Mouse (Mus musculus) liver, embryonic 13.5 days (tissue): ENCODE measurements at regions not wholly inside any gene's neighbourhood (a gene's known extent, or its start where the extent isn't known, plus 50 kb on each side); places are given as distances from the start of the nearest gene placed in this dataset.

Experiments
- ATAC-seq: fragments of 200-750 bp; cut with Nextera tagmentation; 2 replicates; pipeline ENCODE4 v1.8.0; 2017; ENCODE audit warnings: low read depth, mild to moderate bottlenecking, moderate number of reproducible peaks, moderate library complexity
- DNase-seq: peaks from one replicate; pipeline ENCODE4 v3.0.0; 2022
- H3K27ac ChIP-seq: fragments of 300-500 bp; sonication (generic); 2 replicates; pipeline ENCODE4 v1.5.1; 2015; ENCODE audit warnings: moderate library complexity, mild to moderate bottlenecking, inconsistent platforms
- H3K27me3 ChIP-seq: fragments of 300-500 bp; sonication (generic); 2 replicates; pipeline ENCODE4 v1.6.1; 2015; ENCODE audit warnings: mild to moderate bottlenecking, inconsistent platforms
- H3K36me3 ChIP-seq: fragments of 300-500 bp; sonication (generic); 2 replicates; pipeline ENCODE4 v1.6.1; 2015; ENCODE audit warnings: mild to moderate bottlenecking, inconsistent platforms
- H3K4me1 ChIP-seq: fragments of 300-500 bp; sonication (generic); replicated peaks from 2 replicates; pipeline ENCODE4 v1.6.1; 2015; ENCODE audit warnings: inconsistent platforms
- H3K4me2 ChIP-seq: fragments of 300-500 bp; sonication (generic); 2 replicates; pipeline ENCODE4 v1.6.1; 2015; ENCODE audit warnings: inconsistent platforms, mild to moderate bottlenecking, moderate library complexity
- H3K4me3 ChIP-seq: fragments of 300-500 bp; sonication (generic); replicated peaks from 2 replicates; pipeline ENCODE4 v1.5.1; 2015; ENCODE audit warnings: mild to moderate bottlenecking, inconsistent platforms
- H3K9ac ChIP-seq: fragments of 300-500 bp; sonication (generic); 2 replicates; pipeline ENCODE4 v1.6.1; 2015; ENCODE audit warnings: mild to moderate bottlenecking, inconsistent platforms
- H3K9me3 ChIP-seq: fragments of 300-500 bp; sonication (generic); replicated peaks from 2 replicates; pipeline ENCODE4 v1.6.1; 2016; ENCODE audit warnings: inconsistent platforms
- WGBS: fragments of 180-500 bp; shearing (Covaris S2); methylation state at CpG from one replicate; pipeline ENCODE4 v1.1.7; 2015; ENCODE audit not compliant: insufficient replicate concordance; 5-methylcytosine and 5-hydroxymethylcytosine counted together

DNA sequence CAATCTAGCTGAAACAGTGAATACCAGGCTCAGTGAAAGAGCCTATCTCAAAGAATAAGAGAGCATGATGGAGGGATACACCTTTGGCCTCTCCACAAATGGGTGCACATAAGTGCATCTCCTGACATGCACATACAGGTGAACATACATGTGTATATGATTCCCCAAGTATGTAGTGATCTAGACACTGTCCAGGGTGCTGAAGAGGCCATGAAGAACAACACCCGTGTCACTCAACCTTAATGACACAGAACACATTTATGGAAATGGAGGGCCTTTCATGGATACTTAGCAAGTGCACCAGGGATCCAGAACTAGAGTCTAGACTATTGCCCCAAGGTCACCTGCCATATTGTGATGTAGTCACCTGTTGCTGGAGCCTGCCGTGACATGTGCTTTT lies 56.9 kb downstream of the Spata19 start:
- Histone ChIP-seq H3K9me3 (no peaks in the 10 kb centered on the region), H3K4me3 (no peak overlapping the region), H3K36me3 (no peaks in the 10 kb centered on the region), H3K4me2 (no peak overlapping the region), H3K27ac (no peak overlapping the region), H3K4me1 (no peaks in the 10 kb centered on the region), H3K9ac (no peak overlapping the region), H3K27me3 (no peaks in the 10 kb centered on the region)
- ATAC-seq = no peak
- 68% methylated on average over 2 of the region's 2 CpGs for WGBS
- no peak for DNase-seq

DNA sequence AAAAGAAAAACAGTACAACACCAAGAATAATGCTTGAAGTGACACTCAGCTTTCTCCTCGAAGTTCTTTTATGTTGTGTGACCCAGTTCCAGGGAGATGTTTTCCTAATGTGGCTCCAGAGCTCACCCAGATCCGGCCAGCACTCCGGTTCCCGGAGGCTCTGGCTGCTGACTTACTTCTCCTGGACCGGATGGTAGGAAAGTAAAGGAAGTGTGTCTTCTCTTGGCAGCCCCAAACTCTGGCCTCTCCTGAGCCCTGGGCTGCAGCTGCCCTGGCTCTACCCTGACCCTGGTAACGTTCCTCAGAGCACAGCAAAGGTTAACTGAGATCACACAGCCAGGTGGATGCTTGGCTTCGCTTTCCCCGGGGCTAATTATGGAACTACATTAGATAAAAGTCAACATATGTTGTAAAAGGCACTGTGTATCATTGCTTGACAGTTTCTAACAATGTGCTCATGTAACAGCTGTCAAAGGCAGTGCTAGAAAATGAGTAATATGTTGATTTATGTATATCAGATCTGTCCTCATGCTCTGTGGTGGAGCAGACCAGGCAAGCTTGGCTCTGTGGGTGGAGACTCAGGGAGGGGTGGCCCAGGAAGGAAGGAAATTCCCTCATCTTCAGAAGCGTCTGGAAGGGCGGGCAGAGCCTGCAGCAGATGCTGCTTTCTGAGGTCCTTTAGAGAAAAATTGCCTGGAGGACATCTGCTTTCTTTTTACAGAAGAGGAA lies 57.5 kb downstream of the Spata19 start:
- ATAC-seq = no peak
- no peaks in the 10 kb centered on the region for H3K36me3 ChIP-seq
- no peak for DNase-seq
- H3K4me1 ChIP-seq = no peaks in the 10 kb centered on the region
- no peak overlapping the region for H3K4me3 ChIP-seq
- WGBS = 52% methylated on average over 10 of the region's 10 CpGs
- H3K27me3 ChIP-seq = no peaks in the 10 kb centered on the region
- H3K9me3 ChIP-seq = no peaks in the 10 kb centered on the region
- no peak overlapping the region for H3K4me2 ChIP-seq
- H3K9ac ChIP-seq = no peak overlapping the region
- H3K27ac ChIP-seq = no peak overlapping the region

DNA sequence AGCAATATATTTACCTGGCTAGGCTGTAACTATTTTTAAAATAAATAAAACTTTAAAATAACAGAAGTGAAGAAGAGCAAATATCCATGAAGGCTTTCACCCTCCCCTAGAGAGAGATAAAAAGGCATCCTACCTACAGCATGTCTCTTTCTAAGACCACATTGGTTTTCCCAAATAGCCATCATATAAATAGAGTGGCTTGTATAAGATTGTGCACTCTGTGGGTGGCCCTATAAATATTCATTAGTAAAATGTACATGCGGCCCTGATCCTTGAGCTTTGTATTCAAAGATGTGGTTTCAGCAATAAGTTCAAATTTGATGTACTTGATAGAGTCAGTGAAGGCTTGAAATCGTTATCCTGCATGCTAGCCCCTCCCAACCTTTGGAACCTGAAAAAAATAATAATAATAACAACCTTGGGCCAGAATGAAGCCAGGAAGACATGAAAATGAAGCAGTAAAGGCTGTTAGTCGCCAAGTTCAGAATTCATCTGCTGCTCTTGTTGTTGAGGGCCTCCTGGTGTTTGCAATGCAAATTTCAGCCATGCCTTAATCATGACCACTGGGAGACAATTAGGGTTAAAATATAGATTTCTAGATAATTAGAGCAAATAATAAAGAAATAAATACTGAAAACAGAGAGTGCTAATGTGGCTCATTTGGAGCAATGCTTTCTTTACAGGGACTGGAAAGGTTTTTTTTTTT lies 61.9 kb downstream of the Spata19 start:
- no peak overlapping the region for H3K9ac ChIP-seq
- no peak overlapping the region for H3K4me3 ChIP-seq
- no peak for DNase-seq
- H3K4me2 ChIP-seq = no peak overlapping the region
- H3K4me1 ChIP-seq = no peaks in the 10 kb centered on the region
- ATAC-seq = no peak
- H3K9me3 ChIP-seq = no peaks in the 10 kb centered on the region
- H3K36me3 ChIP-seq = no peaks in the 10 kb centered on the region
- H3K27ac ChIP-seq = no peak overlapping the region
- WGBS = 48% methylated on average over 3 of the region's 3 CpGs
- no peaks in the 10 kb centered on the region for H3K27me3 ChIP-seq

DNA sequence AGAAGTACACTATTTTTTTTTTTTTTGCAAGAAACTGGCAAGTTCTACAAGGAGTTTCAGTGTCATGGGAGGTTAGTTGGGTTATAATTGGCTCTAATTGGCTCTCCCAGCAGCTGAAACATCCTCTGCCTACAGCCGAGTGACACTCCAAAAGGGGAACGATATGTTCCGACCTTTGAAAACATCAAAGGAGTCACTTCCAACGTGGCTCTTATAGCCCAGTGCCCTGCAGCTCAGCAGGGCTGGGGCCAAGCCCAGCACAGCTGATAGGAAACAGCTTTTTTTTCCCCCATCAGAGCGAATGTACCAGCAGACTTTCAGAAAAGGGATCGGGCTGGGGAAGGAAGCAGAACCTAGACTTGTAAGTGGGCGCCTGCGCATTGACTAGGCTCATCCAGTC lies 64.4 kb downstream of the Spata19 start:
- H3K36me3 ChIP-seq = no peaks in the 10 kb centered on the region
- H3K4me2 ChIP-seq = no peak overlapping the region
- no peaks in the 10 kb centered on the region for H3K27me3 ChIP-seq
- no peak overlapping the region for H3K27ac ChIP-seq
- WGBS = 20% methylated on average over 8 of the region's 8 CpGs
- ATAC-seq (no peak), DNase-seq (no peak)
- no peak overlapping the region for H3K9ac ChIP-seq
- no peaks in the 10 kb centered on the region for H3K9me3 ChIP-seq
- H3K4me1 ChIP-seq = no peaks in the 10 kb centered on the region
- no peak overlapping the region for H3K4me3 ChIP-seq

DNA sequence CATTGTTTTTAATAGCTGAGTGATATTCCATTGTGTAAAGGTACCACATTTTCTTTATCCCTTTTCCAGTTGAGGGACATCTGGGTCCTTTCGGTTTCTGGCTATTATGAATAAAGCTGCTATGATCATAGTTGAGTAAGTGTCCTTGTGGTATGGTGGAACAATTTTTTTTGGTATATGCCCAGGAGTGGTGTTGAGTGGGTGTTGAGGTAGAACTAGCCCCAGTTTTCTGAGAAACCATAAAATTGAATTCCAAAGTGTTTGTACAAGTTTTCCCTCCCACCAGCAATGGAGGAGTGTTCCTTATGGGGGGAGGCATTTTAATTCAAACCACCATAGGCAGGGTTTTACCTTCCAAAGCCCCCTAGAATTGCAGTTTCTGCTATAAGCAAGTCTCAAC lies 67.4 kb downstream of the Spata19 start:
- no peak overlapping the region for H3K4me2 ChIP-seq
- no peaks in the 10 kb centered on the region for H3K9me3 ChIP-seq
- H3K4me1 ChIP-seq = no peaks in the 10 kb centered on the region
- ATAC-seq (no peak), DNase-seq (no peak)
- no peak overlapping the region for H3K4me3 ChIP-seq
- no peak overlapping the region for H3K9ac ChIP-seq
- no peaks in the 10 kb centered on the region for H3K27me3 ChIP-seq
- H3K36me3 ChIP-seq = no peaks in the 10 kb centered on the region
- H3K27ac ChIP-seq = no peak overlapping the region
- 72% methylated on average over 1 of the region's 1 CpGs for WGBS

DNA sequence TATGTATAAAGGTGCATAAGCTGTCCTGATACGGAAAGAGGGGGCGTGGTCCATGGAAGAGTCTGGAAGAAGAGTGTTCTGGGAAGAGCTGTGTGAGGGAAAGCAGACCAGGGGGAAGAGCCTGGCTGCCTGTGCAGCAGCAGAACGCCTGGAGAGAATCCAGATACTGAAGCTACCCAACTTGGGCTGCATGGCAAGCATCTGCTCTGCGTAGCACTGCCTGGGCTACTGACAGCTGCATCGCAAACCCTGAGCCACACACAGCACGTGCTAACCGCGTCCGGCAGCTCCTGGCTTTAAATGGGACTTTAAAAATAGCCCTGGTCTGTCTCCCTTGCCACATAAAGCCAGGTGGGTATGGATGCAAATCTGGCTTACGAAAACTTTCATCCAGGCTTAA lies 78.9 kb downstream of the Spata19 start:
- H3K9ac ChIP-seq = no peak overlapping the region
- no peaks in the 10 kb centered on the region for H3K36me3 ChIP-seq
- WGBS = 69% methylated on average over 10 of the region's 10 CpGs
- no peak overlapping the region for H3K4me2 ChIP-seq
- DNase-seq (no peak), ATAC-seq (no peak)
- H3K27me3 ChIP-seq = no peaks in the 10 kb centered on the region
- no peak overlapping the region for H3K27ac ChIP-seq
- H3K4me3 ChIP-seq = no peak overlapping the region
- no peaks in the 10 kb centered on the region for H3K4me1 ChIP-seq
- H3K9me3 ChIP-seq = no peaks in the 10 kb centered on the region

DNA sequence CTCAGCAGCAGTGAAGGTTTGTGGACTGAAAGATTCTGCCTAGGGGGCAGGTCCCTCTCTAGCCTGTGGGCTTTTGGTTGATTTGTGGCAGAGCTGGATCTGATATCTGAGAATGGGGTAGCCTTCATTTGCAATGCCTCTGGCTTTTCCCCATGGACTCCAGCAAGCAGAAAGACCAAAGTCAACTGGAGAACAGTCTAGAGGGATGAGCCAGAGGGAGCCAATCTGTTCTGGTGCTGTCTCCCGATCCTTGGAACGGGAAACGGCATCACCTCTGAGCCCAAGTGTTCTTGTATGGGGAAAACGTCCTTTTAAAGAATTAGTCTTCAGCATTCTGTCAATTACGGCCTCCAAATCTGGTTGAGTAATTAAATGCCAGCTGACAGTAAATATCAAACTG lies 80.0 kb downstream of the Spata19 start:
- no peak overlapping the region for H3K9ac ChIP-seq
- WGBS = 74% methylated on average over 5 of the region's 5 CpGs
- ATAC-seq (no peak), DNase-seq (no peak)
- no peaks in the 10 kb centered on the region for H3K36me3 ChIP-seq
- H3K4me2 ChIP-seq = no peak overlapping the region
- H3K27me3 ChIP-seq = no peaks in the 10 kb centered on the region
- H3K4me1 ChIP-seq = no peaks in the 10 kb centered on the region
- H3K9me3 ChIP-seq = no peaks in the 10 kb centered on the region
- H3K27ac ChIP-seq = no peak overlapping the region
- H3K4me3 ChIP-seq = no peak overlapping the region

DNA sequence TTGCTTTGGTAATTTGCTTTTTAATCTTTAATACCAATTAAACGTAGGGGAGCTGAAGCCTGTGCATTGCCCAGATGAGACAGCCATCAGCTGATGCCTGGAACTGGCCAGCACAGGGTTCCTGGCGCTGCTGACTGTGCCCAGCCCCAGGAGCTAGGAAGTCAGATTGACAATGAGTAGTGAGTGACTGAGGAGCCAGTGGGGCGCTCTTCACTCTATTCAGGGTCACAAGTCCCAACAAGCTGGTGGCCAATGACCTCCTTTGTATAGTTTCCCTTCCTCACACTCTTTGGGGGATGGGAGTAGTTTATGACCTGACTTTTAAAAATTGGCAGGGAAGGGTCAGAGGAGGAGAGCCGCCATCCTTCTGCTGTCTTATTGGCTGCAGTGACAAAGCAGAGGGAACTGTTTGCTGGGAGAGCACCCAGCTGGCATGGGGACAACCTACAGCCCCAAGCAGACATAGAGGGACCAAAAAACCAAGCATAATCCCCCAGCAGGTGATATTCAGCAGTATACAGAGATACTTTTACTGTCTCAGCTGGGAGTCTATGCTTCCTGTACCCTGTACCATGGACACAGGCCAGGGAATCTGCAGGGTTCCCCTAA lies 80.6 kb downstream of the Spata19 start:
- Histone ChIP-seq H3K4me3 (no peak overlapping the region), H3K27me3 (no peaks in the 10 kb centered on the region), H3K27ac (no peak overlapping the region), H3K4me2 (no peak overlapping the region), H3K36me3 (no peaks in the 10 kb centered on the region), H3K9me3 (no peaks in the 10 kb centered on the region), H3K9ac (no peak overlapping the region), H3K4me1 (no peaks in the 10 kb centered on the region)
- DNase-seq = no peak
- WGBS = 54% methylated on average over 4 of the region's 4 CpGs
- no peak for ATAC-seq

DNA sequence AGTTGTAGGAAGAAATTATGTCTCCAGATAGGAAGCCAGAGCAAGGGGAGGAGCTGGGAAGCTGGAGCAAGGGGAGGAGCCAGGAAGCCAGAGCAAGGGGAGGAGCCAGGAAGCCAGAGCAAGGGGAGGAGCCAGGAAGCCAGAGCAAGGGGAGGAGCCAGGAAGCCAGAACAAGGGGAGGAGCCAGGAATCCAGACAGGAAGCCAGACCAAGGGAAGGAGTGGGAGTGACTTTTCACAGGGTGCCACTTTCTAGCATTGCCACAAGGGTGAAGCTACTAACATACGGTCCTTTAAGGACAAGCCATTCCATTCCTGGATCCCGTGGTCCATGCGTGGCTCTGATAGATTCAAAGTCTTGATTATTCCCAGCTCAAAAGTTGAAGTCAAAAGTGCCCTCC lies 81.7 kb downstream of the Spata19 start:
- no peak for ATAC-seq
- no peaks in the 10 kb centered on the region for H3K36me3 ChIP-seq
- no peak overlapping the region for H3K9ac ChIP-seq
- no peaks in the 10 kb centered on the region for H3K27me3 ChIP-seq
- no peak overlapping the region for H3K27ac ChIP-seq
- no peak for DNase-seq
- WGBS = 76% methylated on average over 3 of the region's 3 CpGs
- no peak overlapping the region for H3K4me2 ChIP-seq
- no peaks in the 10 kb centered on the region for H3K9me3 ChIP-seq
- H3K4me1 ChIP-seq = no peaks in the 10 kb centered on the region
- H3K4me3 ChIP-seq = no peak overlapping the region

DNA sequence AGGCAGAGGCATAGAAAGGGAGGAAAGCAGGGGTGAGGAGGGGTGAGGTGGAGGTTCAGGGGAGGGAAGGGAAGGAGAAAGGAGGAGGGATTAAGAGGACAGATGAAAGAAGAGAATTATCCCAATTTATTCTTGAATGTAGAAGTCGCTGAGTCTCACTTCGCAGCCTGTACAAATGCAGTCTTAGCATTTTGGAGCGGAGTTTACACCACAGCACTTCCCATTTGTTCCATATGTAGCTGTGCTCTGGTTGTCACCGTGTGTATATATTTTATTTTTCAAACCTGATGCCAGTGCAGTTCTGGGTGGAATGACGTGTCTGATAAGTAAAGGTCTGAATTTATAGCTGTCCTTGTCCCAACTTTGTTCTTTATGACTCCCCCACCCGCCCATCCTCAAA lies 105.2 kb downstream of the Spata19 start:
- ATAC-seq (no peak), DNase-seq (no peak)
- WGBS = 66% methylated on average over 6 of the region's 6 CpGs
- Histone ChIP-seq H3K4me3 (no peak overlapping the region), H3K9me3 (no peaks in the 10 kb centered on the region), H3K36me3 (no peaks in the 10 kb centered on the region), H3K27me3 (no peaks in the 10 kb centered on the region), H3K4me1 (no peaks in the 10 kb centered on the region), H3K9ac (no peak overlapping the region), H3K27ac (no peak overlapping the region), H3K4me2 (no peak overlapping the region)

DNA sequence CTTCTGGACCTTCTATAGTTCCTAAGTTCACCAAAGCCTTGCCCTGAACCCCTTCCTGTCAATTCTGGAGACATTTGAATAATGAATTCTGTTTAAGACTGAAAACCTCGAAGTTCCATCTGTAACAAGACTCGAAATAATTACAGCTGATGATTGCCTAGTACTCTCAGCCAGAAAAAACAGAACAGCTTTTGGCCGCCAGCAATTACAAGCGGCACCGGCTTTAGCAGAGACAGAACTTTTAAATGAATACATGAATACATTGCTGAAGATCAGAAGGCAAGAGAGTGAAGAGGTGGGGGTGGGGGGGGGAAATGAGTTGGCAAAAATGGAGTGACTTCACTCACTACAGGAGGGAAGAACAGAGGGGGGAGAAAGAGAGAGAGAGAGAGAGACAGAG lies 112.6 kb downstream of the Spata19 start:
- Histone ChIP-seq H3K27me3 (no peaks in the 10 kb centered on the region), H3K9ac (no peak overlapping the region), H3K9me3 (no peaks in the 10 kb centered on the region), H3K36me3 (no peaks in the 10 kb centered on the region), H3K4me1 (no peaks in the 10 kb centered on the region), H3K27ac (no peak overlapping the region), H3K4me2 (no peak overlapping the region), H3K4me3 (no peak overlapping the region)
- ATAC-seq (no peak), DNase-seq (no peak)
- WGBS = 64% methylated on average over 5 of the region's 5 CpGs

DNA sequence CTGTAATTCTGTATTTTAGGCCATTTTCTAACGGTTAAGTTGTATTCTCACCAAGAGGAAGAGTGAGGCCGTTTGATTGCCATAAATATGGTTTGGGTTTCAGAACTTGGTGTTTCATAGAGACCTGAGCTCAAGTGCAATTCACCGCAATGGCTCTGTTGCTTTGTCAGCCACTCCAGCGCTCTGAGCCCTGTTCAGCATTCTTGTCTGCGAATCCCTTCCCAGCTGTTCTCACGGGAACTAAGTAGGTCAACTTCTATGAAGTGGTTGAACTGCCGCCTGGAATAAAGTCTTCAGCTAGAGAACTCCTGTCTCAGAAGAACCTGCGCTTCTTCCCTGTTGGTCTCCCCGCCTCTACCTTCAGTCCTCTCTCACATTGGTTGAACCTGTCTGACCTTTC lies 113.1 kb downstream of the Spata19 start:
- no peak for DNase-seq
- ATAC-seq = no peak
- H3K27me3 ChIP-seq = no peaks in the 10 kb centered on the region
- 72% methylated on average over 9 of the region's 9 CpGs for WGBS
- no peak overlapping the region for H3K4me2 ChIP-seq
- H3K9me3 ChIP-seq = no peaks in the 10 kb centered on the region
- no peaks in the 10 kb centered on the region for H3K4me1 ChIP-seq
- H3K27ac ChIP-seq = no peak overlapping the region
- H3K9ac ChIP-seq = no peak overlapping the region
- no peak overlapping the region for H3K4me3 ChIP-seq
- no peaks in the 10 kb centered on the region for H3K36me3 ChIP-seq
